Mouse (Mus musculus) mature B cell (primary cell): ENCODE results near the gene Nhlrc2.

ENCODE experiments used
- in situ Hi-C: fragments of 300-500 bp; cut with MboI; formaldehyde crosslinking; loops from 2 replicates; pipeline ENCODE4 v1.14.3; 2019

Nhlrc2 gene

DNA sequence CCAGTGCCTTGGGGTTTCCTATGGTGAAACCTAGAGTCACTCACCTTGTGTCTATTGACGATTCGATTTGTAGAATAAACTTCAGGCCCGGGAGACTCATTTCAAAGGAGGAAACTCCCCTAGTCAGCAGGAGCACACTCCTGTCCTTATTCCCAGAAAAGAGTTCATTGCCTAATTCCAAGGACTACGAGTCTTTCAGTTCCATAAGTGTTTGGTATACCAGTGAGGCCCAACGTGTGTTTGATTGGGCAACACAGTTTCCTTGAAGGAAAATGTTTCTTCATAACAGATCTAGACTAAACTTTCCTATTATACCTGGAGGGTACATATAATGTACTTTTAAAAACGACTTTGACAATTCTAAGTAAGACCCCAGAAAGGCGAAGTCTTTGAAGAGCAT lies 73.8 kb downstream of the Nhlrc2 start:
- in situ Hi-C loops = no loop called here

DNA sequence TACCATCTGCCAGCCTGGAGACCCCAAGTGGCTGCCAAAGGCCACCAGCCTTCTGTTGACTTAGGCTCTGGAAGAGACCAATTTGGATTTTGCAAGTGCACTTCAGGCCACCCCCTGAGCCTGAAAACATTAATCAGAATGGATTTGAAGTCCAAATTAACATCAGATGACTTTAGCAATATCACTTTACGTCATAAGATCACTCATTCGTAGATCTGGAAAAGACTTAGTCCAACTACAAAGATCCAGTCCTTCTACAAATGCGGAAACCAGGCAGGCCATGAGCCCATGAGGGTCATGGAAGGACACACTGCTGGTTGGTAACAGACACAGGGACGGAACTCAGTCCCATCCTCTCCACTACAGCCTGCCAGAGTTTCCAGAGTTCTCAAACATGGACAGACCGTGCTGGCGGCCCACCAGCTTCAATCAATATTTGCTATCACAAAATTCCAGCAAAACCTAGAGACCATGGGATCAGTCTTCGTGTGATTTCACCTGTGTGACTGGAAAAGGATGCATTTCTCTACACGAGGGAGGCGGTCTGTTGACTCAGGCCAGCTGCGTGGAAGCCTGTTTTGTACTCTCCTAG lies 79.9 kb downstream of the Nhlrc2 start:
- in situ Hi-C loops = no loop called here

DNA sequence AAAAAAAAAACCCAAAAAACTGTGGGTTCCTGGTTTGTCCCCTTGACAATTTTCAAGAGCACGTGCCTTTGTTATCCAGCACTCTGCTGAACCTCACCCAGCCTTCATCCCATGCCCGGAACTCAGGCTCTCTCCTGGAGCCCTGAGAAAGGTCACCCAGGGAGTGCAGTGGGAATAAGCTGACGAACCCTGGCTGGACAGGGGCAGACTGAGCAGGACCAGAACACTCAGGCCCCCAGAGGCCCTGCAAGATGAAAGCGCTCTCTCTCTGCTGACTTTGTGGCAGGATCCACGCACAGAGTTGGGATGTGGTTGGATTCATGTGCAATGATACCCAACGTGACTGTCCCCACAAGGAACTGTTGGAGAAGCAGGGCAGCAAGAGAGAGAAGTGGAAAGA lies 81.6 kb downstream of the Nhlrc2 start:
- in situ Hi-C loops = no loop called here

DNA sequence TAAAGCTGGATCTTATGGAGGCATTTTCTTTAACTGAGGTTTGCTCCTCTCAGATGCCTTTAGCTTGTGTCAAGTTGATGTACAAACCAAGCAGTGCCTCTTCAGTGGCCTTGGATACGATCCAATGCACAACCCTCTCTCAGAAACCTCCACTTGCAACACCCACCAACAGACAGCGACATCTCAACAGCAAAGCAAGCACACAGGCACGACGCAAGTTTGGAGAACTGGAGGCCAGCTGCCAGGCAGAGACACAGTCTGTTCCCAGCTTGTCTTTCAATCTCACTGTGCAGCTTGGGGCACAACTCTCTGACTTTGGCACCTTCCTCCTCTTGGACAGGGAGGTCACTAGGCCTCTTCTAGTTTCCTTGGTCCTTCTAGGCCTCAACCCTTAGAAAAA lies 83.0 kb downstream of the Nhlrc2 start:
- in situ Hi-C loops = no loop called here

DNA sequence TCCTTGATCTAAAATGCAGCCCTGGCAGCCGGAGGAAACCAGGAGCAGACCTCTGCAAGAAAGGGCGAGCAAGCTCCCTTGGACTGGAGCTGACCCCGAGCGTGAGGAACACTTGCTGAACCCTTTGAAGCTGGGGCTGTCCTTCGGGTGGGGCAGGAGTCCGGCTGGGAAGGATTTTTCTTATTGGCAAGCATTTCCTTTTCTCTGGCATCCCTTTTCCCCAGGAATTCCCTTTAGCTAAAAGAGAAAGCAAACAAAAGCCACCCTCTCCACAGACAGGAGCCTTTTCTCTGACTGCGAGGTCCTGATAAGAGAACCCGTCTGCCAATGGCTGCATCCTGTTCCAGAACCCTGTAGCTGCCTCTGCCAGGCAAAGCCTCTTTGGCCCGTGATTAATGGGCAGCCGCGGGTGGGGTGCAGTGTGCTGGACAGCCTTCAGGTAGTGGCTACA lies 83.4 kb downstream of the Nhlrc2 start:
- in situ Hi-C loops = no loop called here

DNA sequence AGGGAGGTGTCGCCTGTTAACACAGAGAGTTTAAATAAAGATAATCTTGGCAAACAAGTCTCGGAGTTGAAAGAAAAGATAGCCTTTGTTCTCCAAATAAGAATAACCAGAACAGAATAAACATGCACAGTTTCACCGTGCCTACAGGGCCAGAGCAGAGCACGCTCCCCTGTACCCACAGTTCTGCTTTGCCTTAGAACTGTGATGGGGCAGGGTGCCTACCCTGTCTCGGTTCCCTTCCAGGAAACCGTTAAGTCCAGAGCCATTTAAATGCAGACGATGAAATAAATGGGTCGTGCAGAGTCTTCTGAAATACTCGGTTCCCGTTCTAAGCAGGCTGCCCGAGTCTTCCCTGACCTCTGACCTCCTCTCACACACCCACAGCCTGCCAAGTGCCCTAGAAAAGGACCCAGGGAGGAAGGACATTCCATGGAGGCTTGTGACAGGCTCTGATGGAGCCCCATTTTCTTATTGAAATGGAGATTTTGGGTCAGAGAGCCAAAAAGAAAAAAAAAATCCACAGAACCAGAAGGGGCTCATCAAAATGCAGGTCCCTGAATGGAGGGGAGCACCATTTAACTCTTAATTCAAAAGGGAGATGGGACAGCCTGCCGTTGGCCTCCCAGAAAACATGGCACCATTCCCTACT lies 89.1 kb downstream of the Nhlrc2 start:
- in situ Hi-C loops = no loop called here

DNA sequence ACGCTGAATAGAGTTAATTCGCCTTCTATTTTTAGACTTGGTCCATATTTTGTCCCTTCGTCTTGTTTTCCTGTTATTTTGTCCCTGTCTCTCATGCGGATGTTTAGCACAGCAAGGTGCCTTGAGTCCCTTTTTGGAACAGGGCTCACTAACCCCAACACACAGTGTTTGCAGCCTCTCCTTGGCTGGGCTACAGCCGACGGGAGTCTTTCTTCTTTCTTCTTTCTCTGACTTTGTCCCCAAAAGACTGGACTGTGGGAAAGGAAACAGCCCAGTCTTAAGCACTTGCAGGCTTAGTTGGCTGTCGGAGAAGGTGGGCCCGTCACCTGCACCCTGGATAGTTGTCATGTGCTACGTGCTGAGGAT lies 89.6 kb downstream of the Nhlrc2 start:
- in situ Hi-C loops = no loop called here

DNA sequence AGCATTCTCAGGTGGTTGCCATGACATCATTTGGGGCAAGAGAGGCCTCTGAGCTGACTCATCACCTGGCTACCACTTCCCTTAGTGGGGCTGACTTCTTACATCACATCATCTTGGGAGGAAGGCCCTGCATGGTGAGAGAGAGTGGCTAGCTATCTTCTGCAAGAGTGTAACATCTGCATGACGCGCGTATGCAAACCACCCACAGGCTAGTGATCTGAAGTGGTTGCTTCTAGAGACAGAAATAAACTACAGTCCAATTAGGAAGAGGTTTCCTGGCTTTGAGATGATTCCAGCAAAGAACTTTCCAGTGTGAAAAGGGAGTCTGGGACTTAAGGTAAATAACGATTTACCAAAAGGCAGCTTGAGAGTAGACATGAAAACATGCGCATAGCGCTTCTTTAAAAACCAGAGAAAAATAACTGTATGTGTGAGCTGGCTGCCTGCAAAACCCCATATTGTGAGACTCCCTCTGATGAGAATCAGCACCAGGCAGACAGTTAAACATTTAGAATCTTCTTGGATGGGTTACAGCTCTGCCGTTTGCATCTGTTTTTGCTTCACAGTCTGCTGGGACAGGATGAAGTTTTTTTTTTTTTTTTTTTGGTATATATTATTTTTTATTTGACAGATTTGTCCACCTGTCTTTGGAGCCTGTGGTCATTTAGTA lies 99.5 kb downstream of the Nhlrc2 start:
- in situ Hi-C loops = no loop called here

DNA sequence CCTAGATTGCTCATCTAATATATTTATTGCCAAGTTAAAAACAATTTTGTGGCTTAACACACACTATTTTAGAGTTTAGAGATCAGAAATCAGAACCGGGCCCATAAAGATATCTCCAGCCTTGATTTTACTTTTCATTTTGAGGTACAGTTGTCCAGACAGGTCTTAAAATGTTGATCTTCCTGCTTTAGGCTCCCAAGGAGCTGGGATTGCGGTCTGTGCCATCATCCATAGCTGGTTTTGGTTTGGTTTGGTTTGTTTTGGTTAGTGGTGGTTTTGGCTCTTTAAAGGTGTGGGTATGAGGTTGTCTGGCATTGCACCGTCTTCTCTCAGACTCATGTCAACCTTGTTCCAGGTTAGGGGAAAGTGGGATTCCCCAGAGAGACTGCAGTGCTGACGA lies 103.2 kb downstream of the Nhlrc2 start:
- in situ Hi-C loops = no loop called here

DNA sequence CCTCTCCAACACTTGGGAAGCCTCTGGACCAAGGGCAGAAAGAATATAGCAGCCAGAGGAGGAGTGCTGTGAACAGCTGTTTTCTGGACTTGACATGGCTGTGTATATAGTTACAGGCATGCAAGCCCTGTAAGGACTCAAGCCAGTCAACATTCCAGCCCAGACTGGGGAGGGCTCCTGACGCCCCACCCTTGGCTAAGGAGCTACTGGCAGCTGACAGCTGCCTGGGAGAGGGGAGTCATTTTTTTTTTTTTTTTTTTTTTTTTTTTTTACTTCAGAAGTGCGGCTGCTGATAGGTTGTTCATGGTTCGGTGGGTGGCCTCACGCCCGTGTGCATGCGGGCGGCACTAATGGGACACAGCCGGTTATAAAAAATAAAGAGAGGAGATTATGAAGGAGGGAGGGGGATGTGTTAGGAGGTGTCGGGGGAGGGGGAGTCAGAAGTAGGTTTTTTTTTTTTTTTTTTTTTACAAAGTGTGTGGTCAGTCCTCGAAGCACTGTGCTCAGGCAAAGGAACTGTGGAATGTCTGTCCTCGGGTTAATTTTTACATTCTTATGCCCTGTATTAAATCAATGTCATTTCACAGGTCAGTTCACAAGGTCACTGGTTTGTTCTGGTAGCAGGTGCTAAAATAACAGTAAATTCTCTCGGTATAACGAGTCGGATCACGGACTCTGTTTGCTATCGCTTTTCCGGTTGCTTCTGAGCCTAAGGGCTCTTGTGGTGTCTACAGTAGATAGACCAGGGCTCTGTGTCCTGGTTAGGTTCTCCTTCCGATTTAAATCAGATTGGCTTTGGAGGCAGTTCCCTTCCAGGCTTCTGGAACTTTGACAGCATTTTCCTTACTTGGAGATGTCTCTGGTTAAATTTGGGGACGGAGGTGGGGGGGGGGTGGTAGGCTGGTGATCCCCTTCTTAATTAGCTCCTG lies 104.2 kb downstream of the Nhlrc2 start:
- in situ Hi-C loops = no loop called here
